Mouse (Mus musculus) limb, embryonic 11.5 days (tissue): ENCODE results near the gene Epha5. TPM values are rescaled to one million over a fixed set of nuclear protein-coding genes. Genes with fewer than 3 reads are reported as not detected.

Source experiments
- ATAC-seq: fragments of 200-750 bp; cut with Nextera tagmentation; 2 replicates; pipeline ENCODE4 v1.8.0; 2017; ENCODE audit warnings: low read depth; ENCODE audit not compliant: insufficient number of reproducible peaks, low FRiP score, low TSS enrichment
- DNase-seq: peaks from one replicate; pipeline ENCODE4 v3.0.0-alpha.2; 2015; ENCODE audit warnings: low spot score
- H3K27ac ChIP-seq: fragments of 300-500 bp; sonication (generic); replicated peaks from 2 replicates; pipeline ENCODE4 v1.5.1; 2014; ENCODE audit warnings: low read depth, mild to moderate bottlenecking, low read length
- H3K27me3 ChIP-seq: fragments of 300-500 bp; sonication (generic); 2 replicates; pipeline ENCODE4 v1.6.1; 2014; ENCODE audit warnings: mild to moderate bottlenecking, low read length, mixed read lengths; ENCODE audit not compliant: control insufficient read depth, insufficient read depth
- H3K36me3 ChIP-seq: fragments of 300-500 bp; sonication (generic); 2 replicates; pipeline ENCODE4 v1.6.1; 2014; ENCODE audit warnings: mild to moderate bottlenecking, low read length, moderate library complexity, mixed read lengths; ENCODE audit not compliant: control insufficient read depth, insufficient read depth
- H3K4me1 ChIP-seq: fragments of 300-500 bp; sonication (generic); 2 replicates; pipeline ENCODE4 v1.6.1; 2014; ENCODE audit warnings: low read length, mixed read lengths; ENCODE audit not compliant: control insufficient read depth, insufficient read depth
- H3K4me2 ChIP-seq: fragments of 300-500 bp; sonication (generic); 2 replicates; pipeline ENCODE4 v1.6.1; 2014; ENCODE audit warnings: low read depth, mild to moderate bottlenecking, moderate library complexity; ENCODE audit not compliant: severe bottlenecking
- H3K4me3 ChIP-seq: fragments of 300-500 bp; sonication (generic); 2 replicates; pipeline ENCODE4 v1.5.1; 2014; ENCODE audit warnings: low read depth, low read length
- H3K9ac ChIP-seq: fragments of 300-500 bp; sonication (generic); 2 replicates; pipeline ENCODE4 v1.6.1; 2014; ENCODE audit warnings: mild to moderate bottlenecking, low read length
- H3K9me3 ChIP-seq: fragments of 300-500 bp; sonication (generic); 2 replicates; pipeline ENCODE4 v1.6.1; 2016; ENCODE audit warnings: low read length; ENCODE audit not compliant: control insufficient read depth
- WGBS: fragments of 180-500 bp; shearing (Covaris S2); extraction: QIAGEN DNeasy Blood & Tissue Kit; methylation state at CpG from one replicate; pipeline ENCODE4 v1.1.7; 2014; 5-methylcytosine and 5-hydroxymethylcytosine counted together
- polyA plus RNA-seq: library from polyadenylated mRNA; unstranded; fragments of >200 nt; fragmentation: Nextera tagmentation; extraction: Ambion mirVana; gene quantifications from 2 replicates; pipeline ENCODE4 v1.2.1, GENCODE M21; 2014

Epha5 gene
- polyA plus RNA-seq, 1 experiment from 2014 or later = 2.7 TPM

DNA sequence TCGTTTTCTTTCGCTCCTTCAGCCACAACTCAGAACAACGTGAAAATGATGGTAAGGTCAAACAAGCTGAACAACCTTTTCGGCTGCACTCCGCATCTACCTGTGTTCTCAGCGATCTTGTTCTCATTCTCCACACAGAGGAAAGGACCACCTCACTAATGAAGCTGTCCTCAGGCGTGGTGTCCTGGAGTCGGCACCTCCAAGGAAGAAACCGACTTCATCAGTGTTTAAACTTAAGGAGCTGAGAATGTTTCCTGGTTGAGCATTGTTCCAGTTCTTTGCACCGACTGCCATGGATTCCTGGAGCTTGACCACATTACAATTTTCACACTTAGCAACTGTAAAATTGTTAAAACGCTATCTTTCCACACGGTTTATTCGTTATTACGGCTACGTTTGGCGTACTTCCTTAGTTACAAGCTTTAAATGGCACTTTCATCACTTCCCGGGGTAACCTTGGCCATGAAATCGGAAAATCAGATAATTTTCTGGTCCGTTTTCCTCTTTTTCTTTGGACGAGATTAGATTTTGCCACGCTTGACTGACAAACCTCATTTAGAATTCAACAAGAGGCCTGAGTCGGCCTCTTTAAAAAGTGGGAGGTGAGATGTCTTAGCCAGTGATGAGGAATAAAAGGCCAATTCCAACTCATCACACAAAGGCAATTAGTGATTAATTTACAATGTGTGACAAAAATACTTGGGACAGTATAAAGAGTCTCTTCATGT is 135.7 kb downstream of the Epha5 start:
- H3K4me1 ChIP-seq = no peaks in the 10 kb centered on the region
- no peak for DNase-seq
- no peaks in the 10 kb centered on the region for H3K9me3 ChIP-seq
- no peak overlapping the region for H3K27ac ChIP-seq
- H3K9ac ChIP-seq = no peak overlapping the region
- ATAC-seq = no peak
- no peaks in the 10 kb centered on the region for H3K36me3 ChIP-seq
- 82% methylated on average over 22 of the region's 22 CpGs for WGBS
- no peaks in the 10 kb centered on the region for H3K27me3 ChIP-seq
- H3K4me3 ChIP-seq = no peak overlapping the region
- no peak overlapping the region for H3K4me2 ChIP-seq

DNA sequence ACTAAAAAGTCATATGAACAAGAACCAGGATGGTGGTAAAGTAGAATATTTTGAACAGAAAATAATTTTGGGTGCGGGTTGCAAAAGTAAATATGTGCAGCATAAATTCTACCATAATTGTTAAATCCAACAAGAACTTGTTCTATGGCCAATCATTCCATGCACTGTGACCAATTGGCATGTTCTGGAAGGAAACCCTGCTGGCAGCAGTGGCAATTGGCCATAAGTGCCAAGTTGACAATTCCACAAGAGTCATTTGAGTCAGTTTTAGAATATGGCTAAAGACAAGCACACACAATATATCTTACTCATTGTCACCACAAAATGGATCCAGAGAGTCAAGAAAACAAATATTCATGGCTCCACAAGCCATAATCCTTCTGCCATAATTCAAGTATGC is 140.2 kb downstream of the Epha5 start:
- Histone ChIP-seq H3K4me2 (no peak overlapping the region), H3K36me3 (no peaks in the 10 kb centered on the region), H3K9me3 (no peaks in the 10 kb centered on the region), H3K27ac (no peak overlapping the region), H3K27me3 (no peaks in the 10 kb centered on the region), H3K4me3 (no peak overlapping the region), H3K9ac (no peak overlapping the region), H3K4me1 (no peaks in the 10 kb centered on the region)
- no peak for DNase-seq
- no peak for ATAC-seq
- WGBS = 90% methylated on average over 1 of the region's 1 CpGs

DNA sequence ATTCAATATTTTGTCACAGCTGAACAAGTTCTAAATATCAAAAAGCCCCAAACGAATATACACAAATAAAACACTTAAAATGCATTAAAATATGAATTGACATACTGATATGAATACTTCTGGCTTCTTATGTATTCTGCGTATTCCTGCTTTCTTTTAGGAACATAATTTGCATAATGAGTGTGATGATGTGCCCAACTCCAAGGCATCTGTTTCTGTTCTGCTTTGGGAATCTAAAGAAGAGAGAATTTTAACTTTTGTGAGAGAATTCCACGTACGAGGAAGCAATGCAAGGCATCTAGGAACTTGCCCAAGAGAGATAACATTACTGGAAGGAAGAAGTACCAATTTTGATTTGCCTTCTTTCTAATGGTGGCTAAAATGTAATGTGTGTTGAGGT is 151.8 kb downstream of the Epha5 start:
- Histone ChIP-seq H3K36me3 (no peaks in the 10 kb centered on the region), H3K4me2 (no peak overlapping the region), H3K27ac (no peak overlapping the region), H3K9me3 (no peaks in the 10 kb centered on the region), H3K4me1 (peaks cover 6% of the 10 kb centered on the region; the same call in 1 of the 2 replicates), H3K4me3 (no peak overlapping the region), H3K27me3 (no peaks in the 10 kb centered on the region), H3K9ac (no peak overlapping the region)
- DNase-seq = no peak
- 82% methylated on average over 4 of the region's 4 CpGs for WGBS
- no peak for ATAC-seq

DNA sequence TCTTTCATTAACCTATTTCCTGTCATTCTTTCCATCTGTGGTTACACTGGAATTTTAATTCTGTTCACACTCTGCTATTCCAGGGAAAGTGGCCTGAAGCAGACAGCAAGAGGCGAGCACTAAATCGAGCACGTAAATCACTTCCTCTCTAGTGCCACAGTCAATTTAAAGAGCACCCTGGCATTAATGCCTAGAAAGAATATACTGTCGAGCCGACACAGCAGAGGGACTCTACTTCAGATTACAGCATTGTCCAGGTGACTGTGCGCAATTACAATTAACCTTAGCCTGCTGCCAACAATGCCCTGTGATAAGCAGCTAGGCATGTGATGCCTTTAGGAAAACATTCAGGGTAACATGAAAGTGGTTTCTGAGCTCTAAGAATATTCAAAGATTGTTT is 153.2 kb downstream of the Epha5 start:
- DNase-seq = no peak
- ATAC-seq = no peak
- Histone ChIP-seq H3K4me1 (peaks cover 6% of the 10 kb centered on the region; the same call in 1 of the 2 replicates), H3K4me3 (no peak overlapping the region), H3K27ac (no peak overlapping the region), H3K9me3 (no peaks in the 10 kb centered on the region), H3K36me3 (no peaks in the 10 kb centered on the region), H3K4me2 (no peak overlapping the region), H3K9ac (no peak overlapping the region), H3K27me3 (no peaks in the 10 kb centered on the region)
- WGBS = 24% methylated on average over 6 of the region's 6 CpGs

DNA sequence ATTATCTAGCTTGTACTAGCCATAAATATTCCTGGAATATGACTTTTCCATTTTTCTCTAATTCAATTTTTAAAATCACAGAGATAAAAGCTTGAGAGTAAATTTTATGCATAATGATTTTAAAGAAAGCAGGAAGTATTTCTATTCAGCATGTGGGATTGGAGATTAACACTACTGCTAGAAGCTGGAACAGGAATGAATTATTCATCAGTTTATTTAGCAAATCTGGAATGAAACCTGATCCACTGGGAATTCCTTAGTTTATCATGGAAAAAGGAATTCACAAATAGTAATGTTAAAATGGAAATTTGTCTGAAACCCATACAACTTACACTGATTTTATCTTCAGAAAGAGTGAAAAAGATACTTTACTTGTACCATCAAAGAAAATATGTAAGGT is 187.2 kb downstream of the Epha5 start:
- Histone ChIP-seq H3K4me3 (no peak overlapping the region), H3K4me1 (no peaks in the 10 kb centered on the region), H3K9me3 (no peaks in the 10 kb centered on the region), H3K9ac (no peak overlapping the region), H3K36me3 (no peaks in the 10 kb centered on the region), H3K27me3 (no peaks in the 10 kb centered on the region), H3K27ac (no peak overlapping the region), H3K4me2 (no peak overlapping the region)
- DNase-seq (no peak), ATAC-seq (no peak)

DNA sequence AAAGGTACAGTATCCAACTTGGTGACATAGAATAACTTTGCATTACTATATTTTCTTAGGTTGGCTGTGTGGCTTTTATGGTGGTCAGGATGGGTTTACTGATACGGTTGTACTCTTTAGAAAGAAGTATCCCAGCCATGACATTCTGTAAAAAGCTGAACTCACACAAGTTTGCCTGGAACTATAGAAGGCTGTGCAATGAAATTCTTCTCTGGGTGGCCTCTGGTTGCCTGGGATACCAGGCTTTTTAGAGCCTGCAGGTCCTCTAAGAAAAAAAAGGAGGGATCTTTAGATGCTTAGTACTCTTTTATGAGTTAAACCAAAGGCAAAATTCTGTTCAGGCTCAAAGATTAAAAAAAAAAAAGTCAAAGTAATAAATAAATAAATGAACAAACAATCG is 208.6 kb downstream of the Epha5 start:
- Histone ChIP-seq H3K9ac (no peak overlapping the region), H3K9me3 (no peaks in the 10 kb centered on the region), H3K27ac (no peak overlapping the region), H3K27me3 (no peaks in the 10 kb centered on the region), H3K4me3 (no peak overlapping the region), H3K4me2 (no peak overlapping the region), H3K4me1 (no peaks in the 10 kb centered on the region), H3K36me3 (no peaks in the 10 kb centered on the region)
- no peak for DNase-seq
- 81% methylated on average over 2 of the region's 2 CpGs for WGBS
- no peak for ATAC-seq

DNA sequence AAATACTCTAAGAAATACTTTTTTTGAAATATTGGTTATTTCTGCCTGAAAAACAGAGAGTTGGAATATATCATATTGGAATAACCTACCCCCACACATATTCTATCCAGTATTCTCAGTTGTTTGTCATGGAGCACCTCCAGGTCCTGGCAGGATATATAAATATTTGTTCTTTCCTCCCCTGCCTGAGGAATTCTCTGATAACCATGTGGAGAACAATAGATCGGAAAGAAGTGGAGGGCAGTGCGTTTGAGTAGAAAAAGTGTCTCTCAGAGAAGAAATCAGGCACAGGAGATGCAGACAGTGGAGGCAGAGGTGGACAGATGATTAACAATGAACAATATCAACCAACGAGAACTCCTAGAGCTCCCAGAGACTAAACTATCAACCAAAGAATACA is 223.8 kb downstream of the Epha5 start:
- Histone ChIP-seq H3K9ac (no peak overlapping the region), H3K27ac (no peak overlapping the region), H3K27me3 (no peaks in the 10 kb centered on the region), H3K36me3 (no peaks in the 10 kb centered on the region), H3K4me1 (no peaks in the 10 kb centered on the region), H3K4me3 (no peak overlapping the region), H3K9me3 (no peaks in the 10 kb centered on the region), H3K4me2 (no peak overlapping the region)
- 85% methylated on average over 3 of the region's 3 CpGs for WGBS
- ATAC-seq = no peak
- no peak for DNase-seq

DNA sequence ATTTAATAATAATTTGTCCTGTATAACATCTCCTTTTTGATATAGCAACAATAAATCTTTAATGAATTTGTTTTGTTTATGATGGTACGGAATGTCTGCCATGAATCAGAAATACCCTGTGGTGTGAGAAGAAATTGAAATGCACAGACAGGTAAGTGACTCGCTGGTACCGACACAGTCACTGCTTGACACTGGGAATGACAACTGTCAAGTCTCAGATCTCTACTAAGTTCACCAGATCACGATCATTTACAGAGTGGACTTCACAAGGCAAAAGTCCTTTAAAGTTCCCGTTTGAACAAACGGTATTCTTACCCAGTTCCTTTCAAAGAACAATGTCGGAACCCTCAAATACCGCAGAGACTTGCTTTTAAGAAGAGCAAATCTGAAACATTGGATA is 233.0 kb downstream of the Epha5 start:
- Histone ChIP-seq H3K27me3 (no peaks in the 10 kb centered on the region), H3K9me3 (no peaks in the 10 kb centered on the region), H3K4me1 (no peaks in the 10 kb centered on the region), H3K27ac (no peak overlapping the region), H3K9ac (no peak overlapping the region), H3K4me2 (no peak overlapping the region), H3K36me3 (no peaks in the 10 kb centered on the region), H3K4me3 (no peak overlapping the region)
- WGBS = 93% methylated on average over 8 of the region's 8 CpGs
- ATAC-seq = no peak
- DNase-seq = no peak

DNA sequence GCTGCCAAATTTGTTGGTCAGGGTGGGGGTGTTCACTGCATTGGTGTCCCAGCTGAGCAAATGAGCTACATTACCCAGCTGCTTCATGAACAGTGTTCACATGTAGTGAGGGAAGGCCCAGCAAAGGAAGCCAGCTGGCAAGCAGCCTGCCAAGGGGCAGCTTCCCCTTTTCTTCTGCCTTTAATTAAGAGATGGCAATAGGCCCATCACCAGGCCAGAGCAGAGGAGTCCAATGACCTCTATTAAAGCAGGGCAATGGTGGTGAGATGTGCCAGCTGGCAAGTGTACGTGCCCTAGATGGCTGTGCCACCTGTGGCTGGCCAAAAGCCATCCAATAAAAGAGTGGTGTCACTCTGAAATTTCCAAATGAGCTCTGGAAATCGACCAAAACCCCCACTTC is 264.1 kb downstream of the Epha5 start:
- ATAC-seq = no peak
- H3K4me1 ChIP-seq = no peaks in the 10 kb centered on the region
- no peak overlapping the region for H3K4me3 ChIP-seq
- H3K27ac ChIP-seq = no peak overlapping the region
- 74% methylated on average over 2 of the region's 2 CpGs for WGBS
- H3K9me3 ChIP-seq = no peaks in the 10 kb centered on the region
- H3K27me3 ChIP-seq = no peaks in the 10 kb centered on the region
- DNase-seq = no peak
- no peak overlapping the region for H3K4me2 ChIP-seq
- H3K36me3 ChIP-seq = no peaks in the 10 kb centered on the region
- H3K9ac ChIP-seq = no peak overlapping the region
